Mouse (Mus musculus) ovary, postnatal 36 days (tissue): Measurements from ENCODE around the gene Fasn.

Source experiments
- DNase-seq: peaks from one replicate; pipeline ENCODE4 v3.0.0; 2022; ENCODE audit warnings: low spot score, mixed read lengths

Fasn gene

DNA sequence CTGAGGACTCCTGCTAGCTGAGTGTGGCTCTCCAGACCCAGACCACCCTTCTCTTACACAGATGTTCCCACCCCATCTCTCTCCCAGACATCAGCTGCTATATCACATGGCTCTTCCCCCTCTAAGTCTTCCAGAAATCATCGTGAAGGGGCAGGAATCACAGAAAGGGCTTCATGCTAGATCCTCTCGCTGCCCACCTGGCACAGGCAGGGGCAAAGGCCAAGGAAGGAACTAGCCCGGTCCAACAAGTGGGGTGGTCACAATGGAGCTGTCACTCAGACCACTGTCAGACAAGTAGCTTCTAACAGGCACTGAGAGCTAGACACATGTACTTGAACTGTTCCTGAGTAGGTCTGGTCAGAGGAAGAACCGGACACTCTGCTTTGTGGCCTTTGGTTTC lies 4.1 kb upstream of the Fasn start:
- no peak for DNase-seq

- peak; percentile 4 for DNase-seq
These were observed 1.9 kb upstream of the Fasn start for GRCm38 (mm10) chr11:120826016-120826953.

- DNase-seq, result no peak
These were observed 1.0 kb upstream of the Fasn start for GRCm38 (mm10) chr11:120825289-120825863.

DNA sequence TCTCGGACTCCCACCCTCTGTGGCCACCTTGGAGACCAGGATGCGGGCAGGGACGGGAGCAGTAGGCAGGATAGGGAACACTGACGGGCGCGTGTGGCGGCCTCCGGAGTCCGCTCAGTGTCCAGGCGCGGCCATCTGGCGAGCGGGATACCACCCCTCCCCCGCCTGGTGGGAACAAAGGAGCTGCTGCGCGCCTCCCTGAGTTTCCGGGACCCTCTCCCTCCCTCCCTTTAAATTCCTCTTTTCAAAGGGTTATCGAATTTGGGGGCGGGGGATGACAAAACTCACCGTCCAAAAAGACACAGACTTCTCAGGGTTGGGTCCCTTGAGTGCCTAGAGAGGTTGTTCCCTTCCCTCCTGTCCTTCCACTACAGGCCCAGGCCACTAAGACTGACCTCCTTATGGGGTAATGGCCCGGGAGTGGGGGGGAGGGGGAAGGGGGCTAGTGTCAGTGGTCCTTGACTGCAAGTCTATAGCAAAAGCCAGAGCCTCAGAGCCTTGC lies 491 bp upstream of the Fasn start:
- DNase-seq, result no peak

DNA sequence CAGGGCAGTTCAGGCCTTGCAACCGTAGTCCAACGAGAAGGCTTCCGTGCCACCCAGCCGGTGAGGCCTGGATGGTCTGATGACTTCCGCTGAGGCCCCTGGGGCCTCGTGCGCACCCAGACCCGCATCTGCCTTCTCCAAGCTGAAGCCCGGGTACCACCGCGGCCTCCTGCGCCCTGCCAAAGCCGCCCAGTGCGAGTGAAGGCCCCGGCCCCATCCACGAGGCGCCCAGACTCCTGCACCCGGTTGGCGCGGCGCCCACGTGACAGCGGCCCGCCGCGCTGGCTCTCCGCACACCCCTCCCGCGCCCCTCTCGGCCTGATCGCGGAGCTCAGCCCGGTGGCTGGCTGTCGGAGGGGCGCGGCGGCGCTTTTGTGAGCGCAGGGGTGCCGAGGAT lies 798 bp downstream of the Fasn start:
- DNase-seq, result no peak

GRCm38 (mm10) chr11:120822831-120823550 lies 1.4 kb downstream of the Fasn start:
- DNase-seq, result peak; percentile 43

- peak; percentile 4 for DNase-seq
These were observed 2.0 kb downstream of the Fasn start for GRCm38 (mm10) chr11:120822321-120822720.

DNA sequence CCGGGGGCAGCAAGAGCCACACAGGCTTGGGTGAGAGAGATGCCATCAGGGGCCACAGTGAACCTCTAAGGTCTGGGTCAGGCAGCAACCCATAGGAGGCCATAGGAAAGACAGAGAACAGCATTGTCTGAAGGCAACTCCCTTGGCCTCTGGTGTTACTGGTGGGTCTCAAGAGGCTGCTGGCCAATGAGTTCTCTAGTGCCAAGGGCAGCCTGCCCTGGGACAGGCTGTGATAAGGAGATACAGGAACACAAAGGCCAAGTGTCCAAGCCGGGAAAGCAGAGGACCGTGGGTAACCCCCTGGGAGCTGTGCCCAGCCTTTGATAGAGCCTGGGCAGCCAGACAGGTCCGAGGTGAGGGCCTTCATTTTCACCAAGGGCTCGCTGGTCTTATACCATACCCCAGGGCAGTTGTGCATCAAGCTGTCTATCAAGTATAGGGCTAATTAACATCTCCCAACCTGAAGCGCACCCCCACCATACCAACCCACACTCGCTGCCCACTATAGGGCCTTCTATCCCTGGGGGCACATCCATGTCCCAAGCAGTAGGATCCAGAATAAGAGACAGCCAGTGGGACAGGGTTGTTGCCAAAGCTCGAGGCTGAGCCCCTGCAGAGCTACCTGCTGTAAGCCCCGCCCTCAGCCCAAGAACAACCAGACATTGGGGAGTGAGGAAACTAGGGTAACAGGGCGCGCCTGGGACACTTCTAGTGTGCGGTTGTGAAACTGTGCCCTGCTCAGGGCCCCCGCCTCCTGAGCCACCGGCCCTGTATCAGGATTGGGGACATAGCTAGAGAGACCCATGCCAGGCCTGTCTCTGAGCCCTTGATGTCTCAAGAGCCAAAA lies 3.0 kb downstream of the Fasn start:
- DNase-seq, result peak; percentile 64

DNA sequence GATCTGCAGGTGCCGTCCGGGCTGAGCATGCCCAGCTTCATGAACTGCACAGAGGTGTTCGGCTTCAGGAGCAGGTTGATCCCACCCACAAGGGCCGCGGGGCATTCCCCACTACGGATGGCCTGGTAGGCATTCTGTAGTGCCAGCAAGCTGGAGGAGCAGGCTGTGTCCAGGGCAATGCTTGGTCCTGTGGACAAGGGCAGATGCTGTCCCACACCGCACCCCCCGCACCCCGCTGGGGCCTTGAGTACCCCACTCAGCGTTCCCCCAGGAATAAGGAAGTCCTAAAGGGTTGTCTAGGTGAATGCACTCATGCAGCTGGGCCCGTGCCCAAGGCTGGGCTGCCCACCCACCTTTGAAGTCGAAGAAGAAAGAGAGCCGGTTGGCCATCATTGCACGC lies 3.8 kb downstream of the Fasn start:
- no peak for DNase-seq

DNA sequence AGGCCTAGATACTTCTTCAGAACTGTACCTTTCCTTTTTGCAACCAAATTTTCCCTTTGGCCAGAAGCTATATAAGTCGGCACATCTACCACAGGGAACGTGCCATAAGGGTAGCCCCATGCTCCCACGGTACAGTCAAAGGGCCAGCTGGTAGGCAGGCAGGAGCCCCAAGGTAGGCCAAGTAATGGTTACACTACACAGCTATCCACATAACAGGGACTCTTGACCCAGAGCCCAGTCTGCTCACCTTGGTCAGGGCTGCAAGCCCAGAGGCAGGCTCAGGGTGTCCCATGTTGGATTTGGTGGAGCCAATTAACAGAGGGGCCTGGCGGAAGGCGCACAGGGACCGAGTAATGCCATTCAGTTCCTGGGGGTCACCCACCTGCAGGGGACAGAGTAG lies 4.8 kb downstream of the Fasn start:
- no peak for DNase-seq

DNA sequence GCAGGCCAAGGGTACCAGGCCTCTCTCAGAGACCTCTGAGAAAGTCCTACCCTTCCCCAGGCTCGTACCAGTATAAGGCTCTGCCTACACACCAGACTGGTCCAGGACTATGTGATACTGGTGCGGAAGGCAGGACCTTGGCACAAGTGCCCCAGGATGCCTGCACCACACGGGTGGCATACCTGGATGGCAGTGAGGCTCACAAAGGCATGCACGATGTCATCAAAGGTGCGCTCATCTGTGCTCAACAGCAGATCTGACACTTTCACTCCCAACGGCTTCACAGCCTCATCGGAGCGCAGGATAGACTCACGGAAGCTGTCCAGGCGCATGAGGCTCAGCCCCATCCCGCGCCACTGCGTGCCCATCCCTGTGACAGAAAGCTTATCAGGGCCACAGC lies 6.1 kb downstream of the Fasn start:
- DNase-seq, result no peak

DNA sequence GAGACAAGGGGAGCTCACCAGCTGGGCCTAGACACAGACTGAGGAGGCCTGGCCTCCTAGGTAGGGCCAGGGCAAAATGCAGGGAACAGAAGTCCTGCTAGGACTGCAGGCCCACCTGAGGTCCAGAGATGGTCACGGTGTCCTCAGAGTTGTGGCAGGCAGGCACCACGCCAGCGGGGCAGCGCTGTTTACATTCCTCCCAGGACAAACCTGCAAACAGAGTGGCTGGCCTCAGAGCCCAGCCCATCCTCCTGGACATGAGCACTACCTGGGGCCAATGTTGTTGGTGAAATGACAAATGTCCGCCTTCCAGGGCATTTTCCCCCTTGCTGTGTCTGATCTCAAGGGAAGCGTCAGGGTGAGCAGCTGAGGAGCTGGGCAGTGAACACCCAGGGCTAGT lies 7.0 kb downstream of the Fasn start:
- no peak for DNase-seq

GRCm38 (mm10) chr11:120812068-120812467 lies 12.3 kb downstream of the Fasn start:
- DNase-seq, result no peak

GRCm38 (mm10) chr11:120808010-120808409 lies 16.3 kb downstream of the Fasn start:
- DNase-seq, result no peak

DNA sequence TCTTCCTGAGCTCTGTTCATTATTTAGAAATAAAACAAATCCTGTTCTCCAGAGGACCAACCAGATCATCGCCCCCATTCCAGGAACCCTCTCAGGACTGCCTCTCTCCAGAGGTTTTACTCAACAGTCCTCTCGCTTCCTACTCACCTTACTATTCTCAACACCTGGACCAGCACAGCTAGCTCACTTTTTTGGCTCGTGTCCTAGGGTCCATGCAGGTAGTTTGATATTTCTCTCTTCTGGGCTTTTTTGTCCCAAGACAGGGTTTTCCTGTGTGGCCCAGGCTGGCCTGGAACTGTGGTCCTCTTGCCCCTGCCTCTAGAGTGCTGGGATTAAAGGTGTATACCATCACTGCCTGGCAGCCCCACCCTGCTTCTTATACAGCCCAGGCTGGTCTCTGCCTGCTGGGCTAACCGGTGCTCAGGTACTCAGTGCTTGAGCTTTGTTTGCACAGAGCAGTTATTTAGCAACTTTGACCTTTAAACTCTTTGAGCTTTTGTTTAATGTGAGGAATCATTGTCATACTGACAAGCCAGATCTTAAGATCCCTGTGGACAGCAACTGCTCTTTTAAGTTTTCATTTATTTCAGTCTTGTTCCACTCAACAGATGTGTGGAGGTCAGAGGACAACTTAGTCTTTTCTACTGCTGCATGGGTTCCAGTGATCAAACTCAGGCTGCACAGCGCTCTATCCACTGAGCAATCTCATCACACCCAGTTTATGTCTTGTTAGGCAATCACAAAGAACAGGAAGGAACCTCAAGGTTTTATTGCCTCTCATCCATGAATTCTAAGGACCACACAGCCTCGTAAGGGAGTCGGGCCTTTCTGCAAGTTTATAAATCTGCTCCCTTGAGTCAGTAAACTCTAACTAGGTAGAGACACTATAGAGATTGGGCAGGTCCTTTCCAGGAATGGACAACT lies 18.7 kb downstream of the Fasn start:
- DNase-seq, result no peak

DNA sequence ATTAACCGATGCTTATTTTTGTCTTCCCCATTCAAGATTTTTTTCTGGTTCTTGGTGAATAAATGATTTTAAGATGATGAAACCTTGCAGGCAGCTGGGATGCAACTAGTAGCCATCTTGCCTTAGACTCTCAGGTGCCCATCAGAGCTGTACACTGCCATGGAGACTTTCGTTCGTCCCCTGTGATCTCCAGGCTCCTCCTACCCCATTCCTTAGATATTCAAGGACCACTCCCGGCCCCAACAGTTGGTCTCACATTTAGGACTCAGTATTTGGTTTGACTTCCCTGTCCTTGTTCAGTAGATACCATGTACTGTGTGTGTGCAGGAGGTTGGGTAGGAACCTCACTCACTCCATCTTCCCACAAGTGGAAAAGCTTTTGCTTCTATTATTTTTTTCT lies 19.6 kb downstream of the Fasn start:
- DNase-seq, result no peak

GRCm38 (mm10) chr11:120804274-120804673 lies 20.1 kb downstream of the Fasn start:
- DNase-seq, result no peak

DNA sequence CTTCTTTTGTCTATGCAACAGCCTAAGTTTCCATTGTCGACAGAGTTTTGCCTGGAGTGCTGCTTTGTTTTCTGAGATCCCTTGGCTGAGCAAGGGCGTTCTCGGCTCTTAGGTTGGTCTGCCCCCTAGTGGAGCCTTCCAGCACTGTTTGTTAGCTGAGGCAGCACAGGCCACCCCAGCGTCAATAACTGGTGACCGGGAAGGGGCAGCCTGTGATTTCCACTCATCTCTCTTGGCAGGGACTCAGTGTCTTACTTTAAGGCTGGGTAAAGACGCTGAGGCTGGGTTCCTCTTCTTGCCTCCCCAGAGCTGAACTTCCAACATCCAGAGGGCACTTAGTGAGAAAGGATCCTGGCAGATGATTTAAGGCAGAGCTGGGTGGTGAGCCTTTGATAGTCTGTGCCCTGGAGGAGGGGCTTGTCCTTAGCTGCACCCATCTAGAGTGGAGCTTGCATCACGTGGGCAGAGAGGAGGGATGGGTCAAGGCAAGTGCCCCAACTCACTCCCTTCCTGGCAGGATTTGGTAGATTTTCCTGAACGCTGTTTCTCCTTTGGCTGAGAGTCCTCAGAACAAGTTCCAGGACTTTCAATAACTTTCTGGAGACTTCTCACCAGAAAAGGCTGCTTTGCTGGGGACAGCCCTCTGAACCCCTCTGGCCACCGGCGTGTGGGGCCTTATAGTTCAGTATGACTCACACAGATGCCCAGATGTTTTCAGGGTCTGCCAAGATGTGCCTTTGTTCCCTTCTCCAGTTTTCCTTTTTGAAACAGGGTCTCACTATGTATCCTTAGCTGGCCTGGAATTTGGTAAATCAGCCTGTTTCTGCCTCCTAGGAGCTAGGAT lies 24.1 kb downstream of the Fasn start:
- peak; percentile 87 for DNase-seq

GRCm38 (mm10) chr11:120799316-120799890 lies 24.9 kb downstream of the Fasn start:
- no peak for DNase-seq
